Mouse (Mus musculus): Measurements from ENCODE around the gene Galnt7. TPM values are rescaled to one million over a fixed set of nuclear protein-coding genes. Genes with fewer than 3 reads are reported as not detected.

Galnt7 gene
- polyA plus RNA-seq, 1 experiment from 2014 or later = 3.2 TPM

DNA sequence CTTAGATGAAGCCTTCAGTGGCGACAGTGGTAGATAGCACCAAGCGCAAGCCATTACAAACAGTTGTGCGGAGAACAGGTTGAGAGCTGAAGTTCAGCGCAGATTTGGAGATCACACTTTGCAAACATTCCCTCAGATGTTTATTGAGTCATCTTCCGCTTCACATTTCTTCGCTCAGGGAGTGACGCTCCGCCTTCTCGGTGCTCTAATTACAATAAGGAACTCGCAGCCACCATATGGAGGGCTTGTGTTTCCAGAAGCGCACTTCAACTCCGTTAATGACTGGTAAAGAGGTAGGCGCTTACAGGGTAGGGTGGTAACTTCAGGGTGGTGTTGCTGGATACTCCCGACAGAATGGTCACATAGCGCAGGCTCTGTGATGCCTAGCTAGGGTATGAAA, 89.1 kb downstream of the Galnt7 start:
- no peak for ATAC-seq

DNA sequence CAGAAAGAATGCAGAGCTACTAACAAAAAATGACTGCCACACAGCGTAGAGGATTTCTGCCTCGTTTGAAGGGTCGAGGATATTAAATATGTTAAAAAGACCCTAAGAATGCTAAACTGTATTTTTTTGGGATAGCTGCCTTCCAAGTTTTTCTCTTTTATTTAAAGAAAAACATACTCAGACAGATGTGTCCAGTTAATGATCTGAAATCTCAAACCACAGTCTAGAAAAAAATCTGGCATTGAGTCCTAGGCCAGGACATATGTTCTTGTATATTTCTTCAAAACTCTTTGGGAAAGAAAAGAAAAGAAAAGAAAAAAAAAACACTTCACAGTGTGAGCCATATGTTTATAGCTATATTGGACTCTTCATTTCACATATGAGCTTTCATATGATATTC, 90.1 kb downstream of the Galnt7 start:
- Histone ChIP-seq H3K4me2 (ENCODE audit: low read depth, low read length) (no peak overlapping the region), H3K36me3 (replicated peaks; ENCODE audit: insufficient read depth, low read length) (no peaks in the 10 kb centered on the region), H3K9ac (replicated peaks) (no peak overlapping the region), H3K4me3 (ENCODE audit: low read depth, low read length) (no peak overlapping the region), H3K27ac (ENCODE audit: low read depth) (no peak overlapping the region), H3K27me3 (ENCODE audit: insufficient read depth, low read length) (no peaks in the 10 kb centered on the region), H3K4me1 (ENCODE audit: insufficient read depth) (no peaks in the 10 kb centered on the region), H3K9me3 (ENCODE audit: low read length) (no peaks in the 10 kb centered on the region)
- 81% methylated on average over 3 of the region's 3 CpGs for WGBS (ENCODE audit: insufficient replicate concordance)
- no peak for TF ChIP-seq CTCF (IDR thresholded peaks at IDR 0.05; ENCODE audit: low read depth)
- TF ChIP-seq EP300 (IDR thresholded peaks at IDR 0.05; ENCODE audit: low read depth) = no peak
- ATAC-seq (no peak), DNase-seq (no peak)

More for the DNA sequence above, 89.1 kb downstream of the Galnt7 start:
- TF ChIP-seq CTCF (IDR thresholded peaks at IDR 0.05; ENCODE audit: low read depth) (no peak), EP300 (IDR thresholded peaks at IDR 0.05; ENCODE audit: low read depth) (no peak)
- no peak overlapping the region for H3K4me2 ChIP-seq (ENCODE audit: low read depth, low read length)
- no peak overlapping the region for H3K27ac ChIP-seq (ENCODE audit: low read depth)
- WGBS (ENCODE audit: insufficient replicate concordance) = 89% methylated on average over 15 of the region's 15 CpGs
- no peaks in the 10 kb centered on the region for H3K27me3 ChIP-seq (ENCODE audit: insufficient read depth, low read length)
- no peak overlapping the region for H3K4me3 ChIP-seq (ENCODE audit: low read depth, low read length)
- no peaks in the 10 kb centered on the region for H3K36me3 ChIP-seq (replicated peaks; ENCODE audit: insufficient read depth, low read length)
- H3K4me1 ChIP-seq (ENCODE audit: insufficient read depth) = no peaks in the 10 kb centered on the region
- no peak for DNase-seq
- H3K9me3 ChIP-seq (ENCODE audit: low read length) = no peaks in the 10 kb centered on the region
- no peak overlapping the region for H3K9ac ChIP-seq (replicated peaks)

DNA sequence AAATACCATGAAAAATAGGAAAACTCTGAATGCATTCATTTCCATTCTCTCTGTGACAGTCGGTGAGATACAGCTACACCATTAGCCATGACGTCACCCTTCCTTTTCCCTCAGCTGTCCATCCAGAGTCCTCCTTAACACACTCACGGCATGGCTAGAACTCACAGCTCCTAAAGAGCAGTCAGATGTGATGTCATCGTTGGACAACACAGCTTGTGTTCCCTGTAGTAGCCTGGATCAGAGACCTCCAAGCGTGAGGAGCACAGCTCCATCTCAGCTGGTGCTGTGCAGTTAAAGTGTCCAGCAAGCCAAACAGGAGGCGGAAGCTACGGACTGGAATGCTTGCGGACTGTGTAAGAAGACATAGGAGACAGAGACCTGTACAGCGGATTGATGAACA, 91.9 kb downstream of the Galnt7 start:
- Histone ChIP-seq H3K4me3 (ENCODE audit: low read depth, low read length) (no peak overlapping the region), H3K9me3 (ENCODE audit: low read length) (no peaks in the 10 kb centered on the region), H3K36me3 (replicated peaks; ENCODE audit: insufficient read depth, low read length) (no peaks in the 10 kb centered on the region), H3K4me1 (ENCODE audit: insufficient read depth) (no peaks in the 10 kb centered on the region), H3K4me2 (ENCODE audit: low read depth, low read length) (no peak overlapping the region), H3K27ac (ENCODE audit: low read depth) (no peak overlapping the region), H3K9ac (replicated peaks) (no peak overlapping the region), H3K27me3 (ENCODE audit: insufficient read depth, low read length) (no peaks in the 10 kb centered on the region)
- ATAC-seq (no peak), DNase-seq (no peak)
- TF ChIP-seq CTCF (IDR thresholded peaks at IDR 0.05; ENCODE audit: low read depth) = no peak
- no peak for TF ChIP-seq EP300 (IDR thresholded peaks at IDR 0.05; ENCODE audit: low read depth)
- WGBS (ENCODE audit: insufficient replicate concordance) = 80% methylated on average over 9 of the region's 9 CpGs

DNA sequence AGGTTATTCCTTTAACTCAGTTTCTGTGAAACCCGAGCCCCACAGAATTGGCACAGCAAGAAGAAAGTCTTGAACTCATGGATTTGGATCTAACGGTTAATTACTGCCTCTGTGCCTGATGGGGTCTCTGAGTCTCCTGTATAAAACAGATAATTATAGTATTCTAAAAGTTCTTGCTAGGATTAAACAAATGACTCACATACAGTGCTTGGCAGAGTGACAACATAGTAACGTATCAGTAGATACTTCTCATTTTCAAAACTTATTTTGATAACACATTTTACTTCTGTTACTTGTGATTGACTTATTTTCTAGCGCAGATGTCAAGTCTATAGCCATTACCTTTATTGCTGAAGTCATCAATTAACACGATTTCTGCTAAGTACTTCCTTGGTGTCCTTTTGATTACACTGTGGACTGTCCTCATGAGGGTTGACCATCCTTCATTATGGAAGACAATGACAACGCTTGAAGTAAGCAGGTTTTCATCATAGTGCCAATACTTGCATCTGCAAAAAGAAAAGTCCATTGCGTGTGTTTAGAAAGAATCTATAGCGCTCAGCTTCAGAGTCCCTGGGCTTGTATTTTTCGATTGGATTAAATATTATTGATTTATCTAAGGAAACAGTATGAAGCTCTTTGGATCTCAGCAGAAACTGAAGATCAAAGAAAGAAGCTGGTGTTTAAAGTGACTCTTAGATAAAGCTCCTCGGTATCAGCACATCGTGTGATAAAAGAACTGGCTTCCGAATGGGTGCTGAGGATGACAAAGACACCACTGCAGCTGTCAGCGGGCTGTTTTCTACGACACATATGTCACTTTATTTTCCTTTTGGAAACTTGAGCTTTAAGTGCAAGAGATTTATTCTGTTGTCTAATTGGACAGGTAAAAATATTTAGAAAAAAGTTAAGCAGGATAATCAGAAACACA, 100.5 kb downstream of the Galnt7 start:
- TF ChIP-seq EP300 (IDR thresholded peaks at IDR 0.05; ENCODE audit: low read depth) = no peak
- TF ChIP-seq CTCF (IDR thresholded peaks at IDR 0.05; ENCODE audit: low read depth) = no peak
- WGBS (ENCODE audit: insufficient replicate concordance) = 82% methylated on average over 14 of the region's 14 CpGs
- ATAC-seq = no peak

DNA sequence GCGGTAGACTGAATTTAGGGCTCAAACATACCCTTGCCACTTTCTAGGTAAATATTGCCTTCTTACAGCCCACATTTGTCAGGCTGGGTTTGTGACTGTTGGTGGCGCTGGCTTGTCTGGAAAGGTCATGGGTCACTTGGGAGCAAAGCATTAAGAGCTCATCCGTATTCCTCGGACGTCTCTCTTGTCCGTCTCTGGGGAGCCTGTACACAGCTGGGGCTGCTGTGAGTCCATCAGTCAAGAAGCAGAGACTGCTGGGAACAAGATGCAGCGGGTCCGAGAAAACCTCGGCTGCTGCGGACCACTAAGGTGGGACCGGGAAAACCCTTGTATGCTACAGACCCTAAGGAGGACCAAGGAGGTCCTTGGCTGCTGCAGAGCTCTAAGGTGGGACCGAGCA, 105.3 kb downstream of the Galnt7 start:
- H3K36me3 ChIP-seq (replicated peaks; ENCODE audit: insufficient read depth, low read length) = no peaks in the 10 kb centered on the region
- no peak for DNase-seq
- TF ChIP-seq EP300 (IDR thresholded peaks at IDR 0.05; ENCODE audit: low read depth) (no peak), CTCF (IDR thresholded peaks at IDR 0.05; ENCODE audit: low read depth) (no peak)
- H3K4me2 ChIP-seq (ENCODE audit: low read depth, low read length) = no peak overlapping the region
- no peaks in the 10 kb centered on the region for H3K9me3 ChIP-seq (ENCODE audit: low read length)
- WGBS (ENCODE audit: insufficient replicate concordance) = 87% methylated on average over 12 of the region's 12 CpGs
- H3K9ac ChIP-seq (replicated peaks) = no peak overlapping the region
- H3K27ac ChIP-seq (ENCODE audit: low read depth) = no peak overlapping the region
- ATAC-seq = no peak
- H3K4me1 ChIP-seq (ENCODE audit: insufficient read depth) = no peaks in the 10 kb centered on the region
- no peaks in the 10 kb centered on the region for H3K27me3 ChIP-seq (ENCODE audit: insufficient read depth, low read length)
- H3K4me3 ChIP-seq (ENCODE audit: low read depth, low read length) = no peak overlapping the region

More for the DNA sequence above, 100.5 kb downstream of the Galnt7 start:
- H3K4me3 ChIP-seq (ENCODE audit: low read depth, low read length) = no peak overlapping the region
- no peak overlapping the region for H3K27ac ChIP-seq (ENCODE audit: low read depth)
- DNase-seq = no peak
- no peaks in the 10 kb centered on the region for H3K27me3 ChIP-seq (ENCODE audit: insufficient read depth, low read length)
- no peaks in the 10 kb centered on the region for H3K4me1 ChIP-seq (ENCODE audit: insufficient read depth)
- H3K9me3 ChIP-seq (ENCODE audit: low read length) = no peaks in the 10 kb centered on the region
- no peaks in the 10 kb centered on the region for H3K36me3 ChIP-seq (replicated peaks; ENCODE audit: insufficient read depth, low read length)
- no peak overlapping the region for H3K4me2 ChIP-seq (ENCODE audit: low read depth, low read length)
- H3K9ac ChIP-seq (replicated peaks) = no peak overlapping the region

DNA sequence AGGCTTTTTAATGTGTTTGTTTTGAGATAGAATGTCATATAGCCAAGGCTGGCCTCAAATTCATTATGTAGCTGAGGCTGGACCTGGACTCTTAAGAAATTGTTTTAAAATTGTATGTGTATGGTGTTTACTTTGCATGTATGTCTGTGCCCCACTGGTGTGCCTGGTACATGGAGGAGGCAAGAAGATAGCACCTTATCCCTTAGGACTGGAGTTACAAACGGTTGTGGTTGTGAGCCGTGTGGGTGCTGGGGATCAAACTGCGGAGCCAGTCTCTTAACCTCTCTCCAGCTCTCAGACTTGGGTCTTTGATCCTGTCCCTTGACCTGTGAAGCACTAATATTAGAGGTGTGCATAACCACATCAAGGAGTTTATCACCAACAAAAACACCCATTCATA, 106.0 kb downstream of the Galnt7 start:
- no peak overlapping the region for H3K9ac ChIP-seq (replicated peaks)
- H3K9me3 ChIP-seq (ENCODE audit: low read length) = no peaks in the 10 kb centered on the region
- 71% methylated on average over 3 of the region's 3 CpGs for WGBS (ENCODE audit: insufficient replicate concordance)
- no peaks in the 10 kb centered on the region for H3K36me3 ChIP-seq (replicated peaks; ENCODE audit: insufficient read depth, low read length)
- H3K4me1 ChIP-seq (ENCODE audit: insufficient read depth) = no peaks in the 10 kb centered on the region
- no peak overlapping the region for H3K4me3 ChIP-seq (ENCODE audit: low read depth, low read length)
- no peak overlapping the region for H3K4me2 ChIP-seq (ENCODE audit: low read depth, low read length)
- H3K27me3 ChIP-seq (ENCODE audit: insufficient read depth, low read length) = no peaks in the 10 kb centered on the region
- no peak for ATAC-seq
- no peak overlapping the region for H3K27ac ChIP-seq (ENCODE audit: low read depth)
- TF ChIP-seq CTCF (IDR thresholded peaks at IDR 0.05; ENCODE audit: low read depth) = no peak
- no peak for TF ChIP-seq EP300 (IDR thresholded peaks at IDR 0.05; ENCODE audit: low read depth)
- DNase-seq = no peak
